In the genomic region with DNA sequence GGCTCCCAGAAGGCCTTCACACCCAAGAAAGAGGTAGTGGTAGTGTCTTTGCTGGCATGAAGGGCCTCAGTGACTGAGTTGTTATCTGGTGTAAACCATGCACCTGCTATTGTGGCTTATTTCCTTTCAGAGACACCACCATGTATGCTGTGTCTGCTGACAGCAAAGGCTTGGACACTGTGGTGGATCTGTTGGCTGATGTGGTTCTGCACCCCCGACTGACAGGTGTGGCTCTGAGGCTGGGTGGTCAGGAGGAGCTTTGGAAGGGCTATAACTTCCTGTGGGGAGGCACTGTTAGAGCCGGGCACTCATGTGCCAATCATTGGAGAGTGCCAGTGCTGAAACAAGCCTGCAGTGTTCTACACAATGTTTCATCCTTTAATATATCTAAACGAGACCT, we compare ENCODE assay signal across 21 mouse cellular contexts. TPM values are rescaled to one million over a fixed set of nuclear protein-coding genes. Genes with fewer than 3 reads are reported as not detected.
A peak's percentile ranks its signal among the peaks of the same experiment; 100 is the strongest.
DNase-seq lines count a peak whose midpoint lies in the region; ATAC-seq and TF ChIP-seq lines count a peak whose summit lies in the region.
"Had no signal": no experiment of that assay in that cellular context is flagged by ENCODE, and none has a peak within 500 bp of the region (broad histone marks: within the 10 kb centered on the region; RNA-seq: fewer than 3 reads in every experiment).

No protein-coding gene starts in this region.

- H3K9ac ChIP-seq in forebrain, embryonic 13.5 days: no peak overlapping the region
- no peak overlapping the region for H3K9ac ChIP-seq in forebrain, postnatal 0 days
- H3K9ac ChIP-seq in lung, embryonic 14.5 days: no peak overlapping the region
- no peak overlapping the region for H3K9ac ChIP-seq in liver, embryonic 15.5 days

- intact Hi-C loops in gastrocnemius, adult 2 months (cut with DNase I): loop anchor here (10.0 kb wide), 1 partner anchor 366 kb away; a partner anchor contains a TSS

- no peak for ATAC-seq in forebrain, embryonic 13.5 days
- no peak for ATAC-seq in forebrain, postnatal 0 days
- no peak for ATAC-seq in lung, embryonic 14.5 days (ENCODE audit: insufficient read depth)
- no peak for ATAC-seq in liver, embryonic 15.5 days (ENCODE audit: insufficient read depth)

- no peak for TF ChIP-seq CTCF in forebrain, postnatal 0 days (IDR thresholded peaks at IDR 0.05; ENCODE audit: low read depth)
- TF ChIP-seq CTCF in lung, embryonic 14.5 days (IDR thresholded peaks at IDR 0.05; ENCODE audit: low read depth): no peak
- no peak for TF ChIP-seq CTCF in E14TG2a.4 (conservative IDR thresholded peaks at IDR 0.05; ENCODE audit: low read length)
- TF ChIP-seq CTCF in gastrocnemius, adult 2 months (IDR thresholded peaks at IDR 0.05): no peak

- WGBS in forebrain, embryonic 13.5 days: 89% methylated on average over 3 of the region's 3 CpGs
- WGBS in forebrain, postnatal 0 days: 83% methylated on average over 3 of the region's 3 CpGs
- WGBS in lung, embryonic 14.5 days: 82% methylated on average over 3 of the region's 3 CpGs
- 45% methylated on average over 3 of the region's 3 CpGs for WGBS in liver, embryonic 15.5 days (ENCODE audit: insufficient replicate concordance)

- no peak overlapping the region for H3K4me3 ChIP-seq in forebrain, embryonic 13.5 days
- no peak overlapping the region for H3K4me3 ChIP-seq in forebrain, postnatal 0 days (ENCODE audit: low read depth, low read length)
- H3K4me3 ChIP-seq in lung, embryonic 14.5 days (ENCODE audit: low read depth, low read length): peak overlapping the region; percentile 98; the same call in 1 of the 2 replicates
- 0 out of 2 replicates have a peak overlapping the region, but pooled peaks have one; percentile 97 for H3K4me3 ChIP-seq in E14TG2a.4 (replicated peaks; ENCODE audit: low read length)
- H3K4me3 ChIP-seq in liver, embryonic 15.5 days (replicated peaks): peak overlapping the region; percentile 21; the same call in 1 of the 2 replicates
- no peak overlapping the region for H3K4me3 ChIP-seq in gastrocnemius, adult 2 months
- H3K4me3 ChIP-seq: layer of hippocampus, adult 2 months; left cerebral cortex, adult 2 months had no signal

- H3K4me1 ChIP-seq in forebrain, embryonic 13.5 days: peaks cover 25% of the 10 kb centered on the region
- H3K4me1 ChIP-seq in forebrain, postnatal 0 days (ENCODE audit: insufficient read depth): peaks cover 14% of the 10 kb centered on the region; the same call in 1 of the 2 replicates
- peaks cover 5% of the 10 kb centered on the region; the same call in 1 of the 2 replicates for H3K4me1 ChIP-seq in lung, embryonic 14.5 days (ENCODE audit: insufficient read depth)
- peaks cover 31% of the 10 kb centered on the region for H3K4me1 ChIP-seq in E14TG2a.4 (replicated peaks; ENCODE audit: low read depth, low read length)
- peaks cover 32% of the 10 kb centered on the region for H3K4me1 ChIP-seq in liver, embryonic 15.5 days (replicated peaks)

- no peaks in the 10 kb centered on the region for H3K9me3 ChIP-seq in forebrain, embryonic 13.5 days (replicated peaks)
- no peaks in the 10 kb centered on the region for H3K9me3 ChIP-seq in forebrain, postnatal 0 days (ENCODE audit: low read length)
- H3K9me3 ChIP-seq in lung, embryonic 14.5 days (ENCODE audit: low read depth, low read length): no peaks in the 10 kb centered on the region
- no peaks in the 10 kb centered on the region for H3K9me3 ChIP-seq in E14TG2a.4 (ENCODE audit: low read length)
- no peaks in the 10 kb centered on the region for H3K9me3 ChIP-seq in liver, embryonic 15.5 days (replicated peaks)
- H3K9me3 ChIP-seq: limb, embryonic 10.5 days; midbrain, embryonic 10.5 days had no signal

- 0 out of 2 replicates have a peak overlapping the region, but pooled peaks have one; percentile 5 for H3K4me2 ChIP-seq in forebrain, embryonic 13.5 days
- H3K4me2 ChIP-seq in forebrain, postnatal 0 days (ENCODE audit: low read depth): no peak overlapping the region
- H3K4me2 ChIP-seq in lung, embryonic 14.5 days: no peak overlapping the region
- H3K4me2 ChIP-seq in liver, embryonic 15.5 days: peak overlapping the region; percentile 91; the same call in 1 of the 2 replicates
- H3K4me2 ChIP-seq: heart, embryonic 11.5 days had no signal

- peaks cover 75% of the 10 kb centered on the region for H3K36me3 ChIP-seq in forebrain, embryonic 13.5 days (ENCODE audit: poor library complexity, severe bottlenecking)
- H3K36me3 ChIP-seq in forebrain, postnatal 0 days (ENCODE audit: insufficient read depth): peaks cover 63% of the 10 kb centered on the region
- peaks cover 73% of the 10 kb centered on the region for H3K36me3 ChIP-seq in lung, embryonic 14.5 days (ENCODE audit: insufficient read depth)
- peaks cover 82% of the 10 kb centered on the region for H3K36me3 ChIP-seq in E14TG2a.4 (ENCODE audit: insufficient read depth, low read length)
- H3K36me3 ChIP-seq in liver, embryonic 15.5 days (replicated peaks): peaks cover 72% of the 10 kb centered on the region

- H3K27ac ChIP-seq in forebrain, embryonic 13.5 days: no peak overlapping the region
- H3K27ac ChIP-seq in forebrain, postnatal 0 days (ENCODE audit: low read depth, low read length): no peak overlapping the region
- H3K27ac ChIP-seq in lung, embryonic 14.5 days (ENCODE audit: low read depth): no peak overlapping the region
- no peak overlapping the region for H3K27ac ChIP-seq in liver, embryonic 15.5 days (replicated peaks)
- no peak overlapping the region for H3K27ac ChIP-seq in gastrocnemius, adult 2 months
- H3K27ac ChIP-seq: layer of hippocampus, adult 2 months; left cerebral cortex, adult 2 months; limb, embryonic 10.5 days; midbrain, embryonic 10.5 days had no signal

- H3K27me3 ChIP-seq in forebrain, embryonic 13.5 days: no peaks in the 10 kb centered on the region
- H3K27me3 ChIP-seq in forebrain, postnatal 0 days (ENCODE audit: insufficient read depth, low read length): no peaks in the 10 kb centered on the region
- no peaks in the 10 kb centered on the region for H3K27me3 ChIP-seq in lung, embryonic 14.5 days (ENCODE audit: insufficient read depth, low read length)
- H3K27me3 ChIP-seq in E14TG2a.4 (ENCODE audit: insufficient read depth, low read length): no peaks in the 10 kb centered on the region
- no peaks in the 10 kb centered on the region for H3K27me3 ChIP-seq in liver, embryonic 15.5 days

- no peak for DNase-seq in forebrain, postnatal 0 days
- DNase-seq in lung, embryonic 14.5 days: no peak
- DNase-seq in lung, postnatal 10 days: no peak
- no peak for DNase-seq in gastrocnemius, adult 2 months
- no peak for DNase-seq in left cerebral cortex, adult 18-20 months (ENCODE audit: low spot score in 2 of 2)
- DNase-seq: adrenal gland, adult 2 months; cerebellum, adult 8-10 months; heart, postnatal 4 days; kidney, adult 8-10 months; kidney, postnatal 14 days; lung, adult 18-20 months; lung, postnatal 36 days; retina, postnatal 1 day had no signal

RNA-seq across cellular contexts. Expression of a gene that starts 1.8 kb away (rescaled TPM):
- 103 and 111 TPM in 2 replicates for polyA plus RNA-seq in forebrain, embryonic 13.5 days (2015; fragmentation: Nextera tagmentation; extraction: Ambion mirVana)
- total RNA-seq in forebrain, postnatal 0 days (2014; rRNA removed): 66.0 and 74.3 TPM in 2 replicates
- 76.1 and 85.7 TPM in 2 replicates for polyA plus RNA-seq in forebrain, postnatal 0 days (2015; fragmentation: Nextera tagmentation; extraction: Ambion mirVana)
- polyA plus RNA-seq in lung, embryonic 14.5 days (2014; fragmentation: Nextera tagmentation; extraction: Ambion mirVana): 97.4 and 104 TPM in 2 replicates
- polyA plus RNA-seq in liver, embryonic 15.5 days (2015; fragmentation: Nextera tagmentation; extraction: Ambion mirVana): 61.5 and 61.6 TPM in 2 replicates
- total RNA-seq in gastrocnemius, adult 2 months (2021): 100 to 1,000 TPM; 133 to 141 TPM
- 10 to 100 TPM; 91.5 to 95.8 TPM for total RNA-seq in left cerebral cortex, adult 18-20 months (2021)

RNA-seq across cellular contexts. Expression of a gene that starts 1.8 kb away (rescaled TPM):
- polyA plus RNA-seq in forebrain, embryonic 13.5 days (2015; fragmentation: Nextera tagmentation; extraction: Ambion mirVana): 156 and 164 TPM in 2 replicates
- 160 and 179 TPM in 2 replicates for total RNA-seq in forebrain, postnatal 0 days (2014; rRNA removed)
- 146 and 152 TPM in 2 replicates for polyA plus RNA-seq in forebrain, postnatal 0 days (2015; fragmentation: Nextera tagmentation; extraction: Ambion mirVana)
- 103 and 116 TPM in 2 replicates for polyA plus RNA-seq in lung, embryonic 14.5 days (2014; fragmentation: Nextera tagmentation; extraction: Ambion mirVana)
- polyA plus RNA-seq in liver, embryonic 15.5 days (2015; fragmentation: Nextera tagmentation; extraction: Ambion mirVana): 38.2 and 42.8 TPM in 2 replicates
- 10 to 100 TPM; 25.2 to 33.1 TPM for total RNA-seq in gastrocnemius, adult 2 months (2021)
- 100 to 1,000 TPM; 139 to 145 TPM for total RNA-seq in left cerebral cortex, adult 18-20 months (2021)

RNA-seq across cellular contexts. Expression of a gene that starts 10.5 kb away (rescaled TPM):
- polyA plus RNA-seq in forebrain, embryonic 13.5 days (2015; fragmentation: Nextera tagmentation; extraction: Ambion mirVana): 25.1 and 30.9 TPM in 2 replicates
- total RNA-seq in forebrain, postnatal 0 days (2014; rRNA removed): 56.7 and 58.6 TPM in 2 replicates
- 14.9 and 19.1 TPM in 2 replicates for polyA plus RNA-seq in forebrain, postnatal 0 days (2015; fragmentation: Nextera tagmentation; extraction: Ambion mirVana)
- polyA plus RNA-seq in lung, embryonic 14.5 days (2014; fragmentation: Nextera tagmentation; extraction: Ambion mirVana): 28.1 and 32.8 TPM in 2 replicates
- polyA plus RNA-seq in liver, embryonic 15.5 days (2015; fragmentation: Nextera tagmentation; extraction: Ambion mirVana): 8.4 and 10.8 TPM in 2 replicates
- 1 to 10 TPM; 7.5 to 8.6 TPM for total RNA-seq in gastrocnemius, adult 2 months (2021)
- total RNA-seq in left cerebral cortex, adult 18-20 months (2021): 10 to 100 TPM; 51.8 to 69.8 TPM

RNA-seq across cellular contexts. Expression of a gene that starts 18.0 kb away (rescaled TPM):
- polyA plus RNA-seq in forebrain, embryonic 13.5 days (2015; fragmentation: Nextera tagmentation; extraction: Ambion mirVana): 18.9 and 19.8 TPM in 2 replicates
- 24.1 and 26.6 TPM in 2 replicates for total RNA-seq in forebrain, postnatal 0 days (2014; rRNA removed)
- 8.9 and 12.6 TPM in 2 replicates for polyA plus RNA-seq in forebrain, postnatal 0 days (2015; fragmentation: Nextera tagmentation; extraction: Ambion mirVana)
- polyA plus RNA-seq in lung, embryonic 14.5 days (2014; fragmentation: Nextera tagmentation; extraction: Ambion mirVana): 18.6 and 22.4 TPM in 2 replicates
- polyA plus RNA-seq in liver, embryonic 15.5 days (2015; fragmentation: Nextera tagmentation; extraction: Ambion mirVana): 6.0 and 6.1 TPM in 2 replicates
- total RNA-seq in gastrocnemius, adult 2 months (2021): 1 to 10 TPM; 7.9 to 9.3 TPM
- total RNA-seq in left cerebral cortex, adult 18-20 months (2021): 10 to 100 TPM; 21.5 to 22.8 TPM

RNA-seq across cellular contexts. Expression of a gene that starts 30.2 kb away (rescaled TPM):
- polyA plus RNA-seq in forebrain, embryonic 13.5 days (2015; fragmentation: Nextera tagmentation; extraction: Ambion mirVana): 0.72 and 2.0 TPM in 2 replicates
- 4.0 and 4.1 TPM in 2 replicates for total RNA-seq in forebrain, postnatal 0 days (2014; rRNA removed)
- polyA plus RNA-seq in forebrain, postnatal 0 days (2015; fragmentation: Nextera tagmentation; extraction: Ambion mirVana): 0.84 and 1.8 TPM in 2 replicates
- 2.4 and 2.8 TPM in 2 replicates for polyA plus RNA-seq in lung, embryonic 14.5 days (2014; fragmentation: Nextera tagmentation; extraction: Ambion mirVana)
- polyA plus RNA-seq in liver, embryonic 15.5 days (2015; fragmentation: Nextera tagmentation; extraction: Ambion mirVana): 2.3 and 2.9 TPM in 2 replicates
- total RNA-seq in gastrocnemius, adult 2 months (2021): 1 to 10 TPM; 1.1 to 1.2 TPM
- 1 to 10 TPM; 1.2 to 2.6 TPM for total RNA-seq in left cerebral cortex, adult 18-20 months (2021)

Comparison
In these comparisons a context has a peak if more than half of its experiments do, and no peak if none do; other contexts are left out.
1. H3K4me2 ChIP-seq: peak in forebrain, embryonic 13.5 days (single experiment) and liver, embryonic 15.5 days (single experiment); none in forebrain, postnatal 0 days (single experiment) and lung, embryonic 14.5 days (single experiment).
2. H3K4me3 ChIP-seq: peak in lung, embryonic 14.5 days (single experiment), E14TG2a.4 (single experiment) and liver, embryonic 15.5 days (single experiment); none in forebrain, embryonic 13.5 days (single experiment), forebrain, postnatal 0 days (single experiment) and gastrocnemius, adult 2 months (single experiment).